30 mouse cellular contexts compared by ENCODE assay signal in the genomic region with DNA sequence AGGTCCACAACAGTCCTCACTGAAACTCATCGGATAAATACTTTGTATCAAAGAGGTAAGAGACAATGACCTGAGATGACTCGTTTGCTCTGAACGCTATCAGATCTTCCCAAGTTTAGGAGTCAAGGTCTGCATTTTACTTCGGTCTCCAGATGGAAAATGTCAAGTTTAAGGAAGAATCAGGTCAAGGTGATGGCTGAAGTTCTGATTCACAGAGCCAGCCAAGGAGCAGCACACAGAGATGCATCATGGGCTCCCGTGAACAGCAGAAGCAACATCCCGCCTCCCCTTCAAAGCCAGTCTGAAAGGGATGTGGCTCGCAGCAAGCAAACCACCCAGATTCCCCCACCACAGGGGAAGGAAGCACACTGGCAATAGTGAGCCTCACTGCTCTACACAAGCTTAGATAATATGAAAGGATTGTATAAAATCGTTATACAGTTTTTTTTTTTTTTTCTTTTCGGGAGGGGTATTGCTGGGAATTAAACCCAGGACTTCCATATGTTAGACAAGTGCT. TPM values are rescaled to one million over a fixed set of nuclear protein-coding genes. Genes with fewer than 3 reads are reported as not detected.
DNase-seq lines count a peak whose midpoint lies in the region; ATAC-seq and TF ChIP-seq lines count a peak whose summit lies in the region.
"Had no signal": no experiment of that assay in that cellular context is flagged by ENCODE, and none has a peak within 500 bp of the region (broad histone marks: within the 10 kb centered on the region; RNA-seq: fewer than 3 reads in every experiment).

No protein-coding gene starts in this region.

- 90% methylated on average over 9 of the region's 9 CpGs for WGBS in forebrain, embryonic 13.5 days
- 84% methylated on average over 9 of the region's 9 CpGs for WGBS in liver, embryonic 11.5 days

- H3K4me1 ChIP-seq in embryonic fibroblast, embryonic 13.5 days (ENCODE audit: control insufficient read depth, insufficient read depth, low read length), result peaks cover 35% of the 10 kb centered on the region
- H3K4me1 ChIP-seq in forebrain, embryonic 13.5 days, result peaks cover 22% of the 10 kb centered on the region
- no peaks in the 10 kb centered on the region; the same call in 1 of the 2 replicates for H3K4me1 ChIP-seq in liver, embryonic 11.5 days (replicated peaks; ENCODE audit: control insufficient read depth, insufficient read depth, low read length)

- no peak for TF ChIP-seq POLR2A in embryonic fibroblast, embryonic 13.5 days (IDR thresholded peaks at IDR 0.05; ENCODE audit: low read depth, low read length)

- DNase-seq in adrenal gland, adult (ENCODE audit: inconsistent age in 2 of 2, low spot score in 1 of 2), result peak; percentile 60 to 81
- no peak for DNase-seq in adrenal gland, adult 18-20 months (ENCODE audit: low spot score in 2 of 2)
- DNase-seq in adrenal gland, postnatal 36 days, result peak; percentile 23 to 30
- no peak for DNase-seq in adrenal gland, postnatal 25 days
- DNase-seq in 416B (ENCODE audit: low read depth), result peak; percentile 50
- no peak for DNase-seq in liver, embryonic 11.5 days (ENCODE audit: low spot score)
- DNase-seq: B cell, adult 2 months; cerebellum, adult 18-20 months; cerebellum, adult 9-10 months; cerebellum, postnatal 14 days; gastrocnemius, postnatal 10 days; gastrocnemius, postnatal 36 days; heart, adult 2 months; heart, postnatal 14 days; heart, postnatal 4 days; kidney, adult 11 months had no signal

- ATAC-seq in forebrain, embryonic 13.5 days, result no peak
- ATAC-seq in liver, embryonic 11.5 days (replicated peaks; ENCODE audit: low FRiP score), result no peak
- ATAC-seq: forebrain, embryonic 16.5 days; hindbrain, embryonic 16.5 days; intestine, embryonic 15.5 days had no signal

- no peaks in the 10 kb centered on the region for H3K9me3 ChIP-seq in forebrain, embryonic 13.5 days (replicated peaks)
- no peaks in the 10 kb centered on the region for H3K9me3 ChIP-seq in liver, embryonic 11.5 days (ENCODE audit: control insufficient read depth, low read length)
- H3K9me3 ChIP-seq: embryonic facial prominence, embryonic 12.5 days; embryonic facial prominence, embryonic 15.5 days; forebrain, embryonic 12.5 days; heart, embryonic 10.5 days; heart, embryonic 13.5 days; hindbrain, embryonic 13.5 days; intestine, embryonic 15.5 days had no signal

- H3K27ac ChIP-seq in embryonic fibroblast, embryonic 13.5 days (ENCODE audit: insufficient read depth, low read length), result peak overlapping the region; percentile 13; the same call in 1 of the 2 replicates
- H3K27ac ChIP-seq in forebrain, embryonic 13.5 days, result no peak overlapping the region
- H3K27ac ChIP-seq in liver, embryonic 11.5 days (ENCODE audit: low read depth, low read length), result no peak overlapping the region
- H3K27ac ChIP-seq: embryonic facial prominence, embryonic 12.5 days; embryonic facial prominence, embryonic 15.5 days; forebrain, embryonic 12.5 days; heart, adult 2 months; heart, embryonic 10.5 days; heart, embryonic 13.5 days; hindbrain, embryonic 13.5 days; intestine, embryonic 15.5 days had no signal

- TF ChIP-seq CTCF in embryonic fibroblast, embryonic 13.5 days (IDR thresholded peaks at IDR 0.05; ENCODE audit: borderline replicate concordance, insufficient read depth, low read length), result no peak

- no peak overlapping the region for H3K4me2 ChIP-seq in forebrain, embryonic 13.5 days
- H3K4me2 ChIP-seq in liver, embryonic 11.5 days, result no peak overlapping the region
- H3K4me2 ChIP-seq: embryonic facial prominence, embryonic 12.5 days; embryonic facial prominence, embryonic 15.5 days; forebrain, embryonic 12.5 days; heart, embryonic 13.5 days; hindbrain, embryonic 13.5 days; intestine, embryonic 15.5 days had no signal

- H3K36me3 ChIP-seq in forebrain, embryonic 13.5 days (ENCODE audit: poor library complexity, severe bottlenecking), result peaks cover 16% of the 10 kb centered on the region; the same call in 1 of the 2 replicates
- H3K36me3 ChIP-seq in liver, embryonic 11.5 days (ENCODE audit: control insufficient read depth, insufficient read depth, low read length), result no peaks in the 10 kb centered on the region
- H3K36me3 ChIP-seq: intestine, embryonic 15.5 days had no signal

- no peak overlapping the region for H3K4me3 ChIP-seq in embryonic fibroblast, embryonic 13.5 days (ENCODE audit: insufficient read depth, low read length)
- H3K4me3 ChIP-seq in forebrain, embryonic 13.5 days, result no peak overlapping the region
- H3K4me3 ChIP-seq in liver, embryonic 11.5 days (ENCODE audit: low read depth, low read length), result no peak overlapping the region
- H3K4me3 ChIP-seq: embryonic facial prominence, embryonic 12.5 days; embryonic facial prominence, embryonic 15.5 days; erythroblast, embryonic 14.5 days; forebrain, embryonic 12.5 days; heart, adult 2 months; heart, embryonic 10.5 days; heart, embryonic 13.5 days; hindbrain, embryonic 13.5 days; intestine, embryonic 15.5 days had no signal

- H3K27me3 ChIP-seq in forebrain, embryonic 13.5 days, result no peaks in the 10 kb centered on the region
- no peaks in the 10 kb centered on the region for H3K27me3 ChIP-seq in liver, embryonic 11.5 days (replicated peaks; ENCODE audit: control insufficient read depth, insufficient read depth, low read length)
- H3K27me3 ChIP-seq: CH12.LX; embryonic facial prominence, embryonic 12.5 days; embryonic facial prominence, embryonic 15.5 days; forebrain, embryonic 12.5 days; hindbrain, embryonic 13.5 days; intestine, embryonic 15.5 days had no signal

- H3K9ac ChIP-seq in forebrain, embryonic 13.5 days, result no peak overlapping the region
- no peak overlapping the region for H3K9ac ChIP-seq in liver, embryonic 11.5 days (ENCODE audit: low read depth, low read length)
- H3K9ac ChIP-seq: embryonic facial prominence, embryonic 12.5 days; embryonic facial prominence, embryonic 15.5 days; forebrain, embryonic 12.5 days; heart, embryonic 13.5 days; hindbrain, embryonic 13.5 days; intestine, embryonic 15.5 days had no signal

RNA-seq across cellular contexts. Expression of a gene that starts 30.7 kb away (rescaled TPM):
- total RNA-seq in adrenal gland, adult 18-20 months (2021), result 10 to 100 TPM; 26.9 to 28.7 TPM
- total RNA-seq in adrenal gland, postnatal 36 days (2021), result 10 to 100 TPM; 25.9 to 32.3 TPM
- total RNA-seq in adrenal gland, postnatal 25 days (2021), result 23.6 and 25.7 TPM in 2 replicates
- polyA plus RNA-seq in embryonic fibroblast, embryonic 13.5 days (2011; ENCODE audit: insufficient read length, low read depth, missing spikeins), result 134 and 136 TPM in 2 replicates
- polyA plus RNA-seq in forebrain, embryonic 13.5 days (2015; fragmentation: Nextera tagmentation; extraction: Ambion mirVana), result 37.9 and 43.7 TPM in 2 replicates
- 19.6 and 20.2 TPM in 2 replicates for polyA plus RNA-seq in liver, embryonic 11.5 days (2014; fragmentation: Nextera tagmentation; extraction: Ambion mirVana)
- total RNA-seq: MEL had no signal
- polyA plus RNA-seq: erythroblast, embryonic 14.5 days had no signal

Comparison
In these comparisons a context has a peak if more than half of its experiments do, and no peak if none do; other contexts are left out.
1. DNase-seq: peak in adrenal gland, adult (2 of 2), adrenal gland, postnatal 36 days (2 of 2) and 416B (single experiment); none in adrenal gland, adult 18-20 months (0 of 2), adrenal gland, postnatal 25 days (single experiment) and liver, embryonic 11.5 days (single experiment).